Mouse (Mus musculus): ENCODE measurements around the gene Map3k12. TPM values are rescaled to one million over a fixed set of nuclear protein-coding genes. Genes with fewer than 3 reads are reported as not detected.

The Map3k12 gene
- polyA plus RNA-seq, 1 experiment from 2014 or later: 46.0 TPM

DNA sequence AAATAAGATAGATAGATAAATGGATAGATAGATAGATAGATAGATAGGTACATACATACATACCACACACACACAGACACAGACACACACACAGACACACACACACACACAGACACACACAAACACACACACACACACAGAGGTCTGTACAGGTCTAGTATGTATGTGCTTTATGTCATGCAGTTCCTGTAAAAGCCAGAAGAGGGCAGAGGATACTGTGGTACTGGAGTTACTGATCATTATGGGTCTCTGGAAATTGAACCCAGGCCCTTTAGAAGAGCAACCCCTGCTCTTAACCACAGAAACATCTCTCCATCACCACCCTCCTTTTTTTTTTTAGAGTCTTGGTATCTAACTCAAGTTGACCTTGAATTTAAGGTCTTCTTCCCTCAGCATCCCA lies 53.2 kb downstream of the Map3k12 start:
- ATAC-seq (ENCODE audit: low FRiP score): no peak

DNA sequence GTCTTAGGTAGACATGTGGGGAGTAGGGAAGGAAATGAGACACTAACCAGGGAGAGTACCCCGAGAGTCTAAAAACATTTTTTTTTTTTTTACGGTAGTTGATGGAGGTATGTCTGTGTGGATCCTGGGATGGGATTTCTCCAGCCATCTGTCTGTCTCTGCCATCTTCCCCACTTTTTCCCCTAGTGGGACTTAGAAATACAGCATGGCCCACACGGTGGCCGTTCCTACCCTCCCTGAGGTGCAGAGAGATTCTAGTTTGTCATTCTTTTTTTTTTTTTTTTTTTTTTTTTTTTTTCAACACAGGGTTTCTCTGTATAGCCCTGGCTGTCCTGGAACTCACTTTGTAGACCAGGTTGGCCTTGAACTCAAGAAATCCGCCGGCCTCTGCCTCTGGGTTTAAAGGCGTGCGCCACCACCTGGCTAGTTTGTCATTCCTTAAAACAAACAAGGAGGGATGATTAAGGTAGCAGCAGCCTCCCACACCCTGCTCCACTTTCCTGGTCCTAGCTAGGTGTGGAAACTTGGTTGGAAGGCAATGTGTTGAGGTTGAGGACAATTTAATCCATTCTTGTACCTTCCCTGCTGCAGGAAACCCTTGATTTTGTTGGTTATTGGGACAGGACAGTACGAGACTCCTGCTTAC lies 55.3 kb downstream of the Map3k12 start:
- H3K4me1 ChIP-seq: peaks cover 20% of the 10 kb centered on the region
- no peak overlapping the region for H3K4me3 ChIP-seq
- no peak overlapping the region for H3K27ac ChIP-seq
- no peaks in the 10 kb centered on the region for H3K9me3 ChIP-seq (replicated peaks)
- H3K36me3 ChIP-seq: 0 out of 2 replicates have a peak, but pooled peaks cover 7% of the 10 kb centered on the region
- H3K9ac ChIP-seq: no peak overlapping the region
- no peak overlapping the region for H3K4me2 ChIP-seq (replicated peaks)
- H3K27me3 ChIP-seq: no peaks in the 10 kb centered on the region
- 87% methylated on average over 9 of the region's 9 CpGs for WGBS
- no peak for ATAC-seq (ENCODE audit: low FRiP score)

More for the DNA sequence above, 53.2 kb downstream of the Map3k12 start:
- no peak overlapping the region for H3K27ac ChIP-seq
- peaks cover 20% of the 10 kb centered on the region for H3K4me1 ChIP-seq
- no peak overlapping the region for H3K4me2 ChIP-seq (replicated peaks)
- H3K9ac ChIP-seq: no peak overlapping the region
- H3K36me3 ChIP-seq: 0 out of 2 replicates have a peak, but pooled peaks cover 7% of the 10 kb centered on the region
- H3K4me3 ChIP-seq: no peak overlapping the region
- H3K9me3 ChIP-seq (replicated peaks): no peaks in the 10 kb centered on the region
- H3K27me3 ChIP-seq: no peaks in the 10 kb centered on the region

DNA sequence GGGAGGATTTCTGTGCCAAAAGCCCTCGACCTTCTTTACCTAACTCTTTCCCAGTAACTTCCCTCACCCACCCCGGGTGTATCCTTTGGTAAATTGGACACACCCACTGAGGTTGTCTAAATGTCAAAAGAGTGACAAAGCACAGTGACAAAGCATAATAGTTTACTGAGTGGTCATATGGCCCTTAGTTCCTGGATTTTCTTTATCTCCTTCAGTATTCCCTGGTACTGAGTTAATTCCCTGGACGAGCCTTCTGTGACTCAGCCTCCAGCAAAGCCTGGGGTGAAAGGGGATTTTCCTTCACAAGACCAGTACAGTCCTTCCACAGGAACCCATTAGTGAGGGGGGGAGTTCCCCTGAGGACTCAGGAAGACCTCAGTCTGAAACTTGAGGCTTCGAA lies 55.9 kb downstream of the Map3k12 start:
- Histone ChIP-seq H3K27me3 (no peaks in the 10 kb centered on the region), H3K4me2 (replicated peaks) (no peak overlapping the region), H3K4me3 (no peak overlapping the region), H3K9ac (no peak overlapping the region), H3K4me1 (peaks cover 20% of the 10 kb centered on the region), H3K27ac (no peak overlapping the region), H3K36me3 (0 out of 2 replicates have a peak, but pooled peaks cover 7% of the 10 kb centered on the region), H3K9me3 (replicated peaks) (no peaks in the 10 kb centered on the region)
- no peak for ATAC-seq (ENCODE audit: low FRiP score)
- 72% methylated on average over 4 of the region's 4 CpGs for WGBS

DNA sequence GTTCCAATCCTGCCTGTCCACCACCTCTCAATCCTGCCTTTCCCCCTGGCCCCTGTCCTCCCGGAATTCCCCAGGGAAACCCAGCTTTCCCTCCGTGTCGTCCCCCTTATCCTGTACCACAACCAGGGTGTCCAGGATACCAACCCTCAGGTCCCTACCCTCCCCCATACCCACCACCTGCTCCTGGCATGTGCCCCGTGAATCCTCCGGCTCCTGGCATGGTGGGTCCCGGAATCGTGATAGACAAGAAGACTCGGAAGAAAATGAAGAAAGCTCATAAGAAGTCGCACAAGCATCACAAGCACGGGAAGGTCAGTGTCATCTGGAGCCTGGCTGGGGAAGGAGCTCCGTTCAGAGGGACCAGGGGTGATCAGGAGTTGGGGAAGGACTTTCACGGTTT lies 56.5 kb downstream of the Map3k12 start:
- H3K4me3 ChIP-seq: no peak overlapping the region

DNA sequence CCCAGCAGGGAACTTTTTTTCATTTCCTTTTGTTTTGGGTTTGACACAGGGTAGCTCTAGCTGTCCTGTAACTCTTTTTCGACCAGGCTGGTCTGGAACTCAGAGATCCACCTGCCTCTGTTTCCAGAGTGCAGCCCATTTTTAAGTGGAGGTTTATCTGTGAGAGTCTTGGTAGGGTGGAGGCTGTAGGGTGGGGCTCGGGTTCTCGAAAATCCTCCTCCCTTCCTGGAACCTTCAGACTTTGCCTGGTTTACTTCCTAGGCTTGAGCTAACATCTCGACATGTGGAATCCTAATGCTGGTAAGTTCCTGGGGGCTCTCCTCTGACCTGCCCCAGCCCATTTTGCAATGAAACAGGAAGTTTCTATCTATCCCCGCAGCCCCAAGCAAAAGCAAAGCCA lies 57.0 kb downstream of the Map3k12 start:
- no peak for ATAC-seq (ENCODE audit: low FRiP score)
- 57% methylated on average over 5 of the region's 5 CpGs for WGBS
- peak overlapping the region; percentile 65 for H3K4me2 ChIP-seq (replicated peaks)
- H3K27me3 ChIP-seq: no peaks in the 10 kb centered on the region
- no peak overlapping the region for H3K27ac ChIP-seq
- no peak overlapping the region for H3K4me3 ChIP-seq
- H3K4me1 ChIP-seq: peaks cover 20% of the 10 kb centered on the region
- H3K9me3 ChIP-seq (replicated peaks): no peaks in the 10 kb centered on the region
- H3K9ac ChIP-seq: no peak overlapping the region
- H3K36me3 ChIP-seq: 0 out of 2 replicates have a peak, but pooled peaks cover 7% of the 10 kb centered on the region

More for the DNA sequence above, 56.5 kb downstream of the Map3k12 start:
- Histone ChIP-seq H3K36me3 (0 out of 2 replicates have a peak, but pooled peaks cover 7% of the 10 kb centered on the region), H3K27me3 (no peaks in the 10 kb centered on the region), H3K9me3 (replicated peaks) (no peaks in the 10 kb centered on the region), H3K27ac (no peak overlapping the region), H3K9ac (no peak overlapping the region), H3K4me1 (peaks cover 20% of the 10 kb centered on the region), H3K4me2 (replicated peaks) (no peak overlapping the region)
- ATAC-seq (ENCODE audit: low FRiP score): no peak
- 78% methylated on average over 12 of the region's 12 CpGs for WGBS

DNA sequence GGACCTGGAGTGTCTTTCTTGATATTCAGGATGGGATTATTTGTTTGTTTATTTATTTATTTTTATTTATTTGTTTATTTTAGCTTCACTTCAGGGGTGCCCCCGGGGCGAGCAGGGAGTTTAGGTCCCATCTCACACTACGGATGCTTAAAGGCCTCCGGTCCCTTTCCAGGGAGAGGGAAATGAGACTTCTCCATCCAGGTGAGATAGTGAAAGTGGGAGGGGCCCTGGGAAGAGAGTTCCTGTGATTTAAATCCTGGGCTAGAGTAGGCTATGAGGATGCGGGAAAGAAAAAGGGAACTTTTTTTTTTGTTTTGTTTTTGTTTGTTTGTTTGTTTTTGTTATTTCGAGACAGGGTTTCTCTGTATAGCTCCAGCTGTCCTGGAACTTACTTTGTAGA lies 57.5 kb downstream of the Map3k12 start:
- H3K27ac ChIP-seq: no peak overlapping the region
- no peaks in the 10 kb centered on the region for H3K9me3 ChIP-seq (replicated peaks)
- no peaks in the 10 kb centered on the region for H3K27me3 ChIP-seq
- WGBS: 32% methylated on average over 6 of the region's 6 CpGs
- peaks cover 20% of the 10 kb centered on the region for H3K4me1 ChIP-seq
- peak overlapping the region; percentile 44 for H3K4me3 ChIP-seq
- peak overlapping the region; percentile 65 for H3K4me2 ChIP-seq (replicated peaks)
- peak overlapping the region; percentile 61 for H3K9ac ChIP-seq
- H3K36me3 ChIP-seq: 0 out of 2 replicates have a peak, but pooled peaks cover 7% of the 10 kb centered on the region
- peak; percentile 32; the same call in 1 of the 2 replicates for ATAC-seq (ENCODE audit: low FRiP score)

DNA sequence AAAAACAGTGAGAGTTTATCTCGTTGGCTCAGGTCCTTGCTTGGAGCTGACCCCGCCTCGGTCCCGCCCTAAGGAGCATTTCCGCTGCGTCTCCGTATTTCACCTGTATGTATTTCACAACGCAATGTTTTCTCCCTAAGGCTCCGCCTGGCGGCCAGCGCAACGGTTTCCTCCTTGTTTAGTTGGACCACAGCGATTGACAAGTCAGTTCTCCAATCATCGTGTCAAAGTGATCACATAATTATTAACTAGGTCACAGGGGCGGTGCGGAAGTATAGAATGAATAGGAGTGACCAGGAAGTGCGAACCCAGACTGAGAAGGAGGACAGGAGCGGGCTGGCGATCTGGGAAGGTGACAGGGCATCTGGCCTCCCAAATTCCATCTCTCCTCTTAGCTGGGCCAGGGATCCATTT lies 58.0 kb downstream of the Map3k12 start, which contains the start of gene Prr13:
Gene Prr13, plus strand, starts transcription at position 125 of the 414 bp plus-strand sequence.
- Histone ChIP-seq H3K4me1 (peaks cover 20% of the 10 kb centered on the region), H3K27me3 (no peaks in the 10 kb centered on the region), H3K36me3 (0 out of 2 replicates have a peak, but pooled peaks cover 7% of the 10 kb centered on the region), H3K4me3 (peak within 1 kb of the TSS; percentile 44), H3K9me3 (replicated peaks) (no peaks in the 10 kb centered on the region), H3K4me2 (replicated peaks) (peak within 1 kb of the TSS; percentile 65), H3K9ac (peak within 1 kb of the TSS; percentile 61), H3K27ac (peak within 1 kb of the TSS; percentile 5; the same call in 1 of the 2 replicates)
- WGBS: under 1% methylated on average over 19 of the region's 19 CpGs
- ATAC-seq (ENCODE audit: low FRiP score): peak; percentile 80

DNA sequence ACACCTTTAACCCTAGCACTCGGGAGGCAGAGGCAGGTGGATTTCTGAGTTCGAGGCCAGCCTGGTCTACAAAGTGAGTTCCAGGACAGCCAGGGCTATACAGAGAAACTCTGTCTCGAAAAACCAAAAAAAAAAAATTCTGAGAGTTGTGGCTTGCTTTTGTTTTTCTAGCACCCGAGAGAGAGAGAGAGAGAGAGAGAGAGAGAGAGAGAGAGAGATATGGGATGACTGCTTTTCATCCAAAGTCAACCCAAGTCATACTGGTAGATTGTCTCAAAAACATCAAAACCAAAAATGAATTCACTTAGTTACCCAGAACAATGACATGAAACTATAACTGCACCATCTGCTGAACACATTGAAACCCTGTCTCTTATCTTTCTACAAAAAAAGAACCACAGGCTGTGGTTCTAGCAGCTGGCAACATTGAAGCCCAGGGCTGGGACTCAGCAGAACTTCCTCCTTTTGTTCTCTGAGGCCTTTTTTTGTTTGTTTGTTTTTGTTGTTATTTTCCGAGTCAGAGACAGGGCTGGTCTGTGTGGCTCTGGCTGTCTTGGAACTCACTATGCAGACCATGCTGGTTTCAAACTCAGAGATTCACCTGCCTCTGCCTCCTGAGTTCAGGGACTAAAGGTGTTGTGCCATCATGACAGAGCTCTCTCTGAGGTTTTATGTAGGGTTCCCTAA lies 58.7 kb downstream of the Map3k12 start:
- 73% methylated on average over 5 of the region's 5 CpGs for WGBS
- Histone ChIP-seq H3K4me1 (peaks cover 20% of the 10 kb centered on the region), H3K4me3 (peak overlapping the region; percentile 44), H3K4me2 (replicated peaks) (peak overlapping the region; percentile 65), H3K9me3 (replicated peaks) (no peaks in the 10 kb centered on the region), H3K9ac (0 out of 2 replicates have a peak overlapping the region, but pooled peaks have one; percentile 61), H3K27me3 (no peaks in the 10 kb centered on the region), H3K27ac (peak overlapping the region; percentile 5; the same call in 1 of the 2 replicates), H3K36me3 (0 out of 2 replicates have a peak, but pooled peaks cover 4% of the 10 kb centered on the region)
- no peak for ATAC-seq (ENCODE audit: low FRiP score)

DNA sequence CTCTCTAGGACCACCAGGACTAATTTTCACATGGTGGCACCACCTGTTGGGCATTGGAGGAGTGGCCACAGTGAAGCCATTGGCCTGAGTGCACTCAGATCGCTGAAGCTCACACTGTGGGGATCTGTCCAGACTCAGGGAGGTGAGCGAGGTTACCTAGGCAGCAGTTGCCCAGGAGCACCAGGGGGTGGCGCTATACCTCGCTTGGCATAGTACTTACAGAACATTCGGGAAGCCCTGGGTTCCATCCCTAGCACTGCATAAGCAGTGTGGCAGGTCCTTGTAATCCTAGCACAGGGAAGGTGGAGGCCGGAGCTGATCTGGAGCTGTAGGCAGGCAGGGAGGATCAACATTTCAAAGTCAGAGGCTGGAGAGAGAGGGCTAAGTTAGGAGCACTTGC lies 60.9 kb downstream of the Map3k12 start:
- no peak for ATAC-seq (ENCODE audit: low FRiP score)
- H3K4me2 ChIP-seq (replicated peaks): no peak overlapping the region
- no peak overlapping the region for H3K9ac ChIP-seq
- H3K9me3 ChIP-seq (replicated peaks): no peaks in the 10 kb centered on the region
- H3K27ac ChIP-seq: no peak overlapping the region
- no peaks in the 10 kb centered on the region for H3K36me3 ChIP-seq
- peaks cover 18% of the 10 kb centered on the region for H3K4me1 ChIP-seq
- no peaks in the 10 kb centered on the region for H3K27me3 ChIP-seq
- no peak overlapping the region for H3K4me3 ChIP-seq
- whole genome bisulfite sequencing: 37% methylated on average over 6 of the region's 6 CpGs

DNA sequence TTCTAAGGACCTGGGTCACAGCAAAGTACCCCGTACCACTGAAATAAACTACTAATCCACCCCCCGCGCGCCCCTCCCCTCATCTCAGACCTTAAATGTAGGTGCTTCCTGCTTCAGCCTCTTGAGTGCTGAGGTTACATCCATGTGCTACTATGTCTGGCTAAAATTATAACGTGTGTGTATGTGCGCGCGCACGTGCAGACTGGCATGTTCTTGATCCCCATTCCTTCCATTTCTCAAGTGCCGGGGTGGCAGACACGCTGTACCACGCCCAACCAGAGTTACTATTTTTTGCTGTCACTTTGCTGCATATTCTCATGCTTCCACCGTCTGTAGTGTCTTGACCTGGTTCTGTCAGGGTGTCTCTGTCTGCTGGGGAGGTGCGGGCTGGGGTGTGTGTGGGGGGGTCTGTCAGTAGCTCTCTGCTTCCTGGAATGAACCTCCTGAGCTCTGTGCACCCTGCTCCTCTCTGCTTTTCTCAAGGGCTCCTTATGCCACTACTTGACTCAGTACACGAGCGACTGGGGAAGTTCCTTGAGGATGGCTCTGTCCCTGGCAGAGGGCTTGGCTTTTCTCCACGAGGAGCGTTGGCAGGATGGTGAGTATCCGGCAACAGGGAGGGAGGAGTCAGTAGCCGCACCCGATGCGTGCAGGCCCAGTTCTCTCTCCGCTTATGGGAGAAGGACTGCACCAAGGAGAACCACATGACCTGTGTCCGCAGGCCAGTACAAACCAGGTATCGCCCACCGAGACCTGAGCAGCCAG lies 65.0 kb downstream of the Map3k12 start:
- 87% methylated on average over 26 of the region's 26 CpGs for WGBS
- H3K4me3 ChIP-seq: no peak overlapping the region

DNA sequence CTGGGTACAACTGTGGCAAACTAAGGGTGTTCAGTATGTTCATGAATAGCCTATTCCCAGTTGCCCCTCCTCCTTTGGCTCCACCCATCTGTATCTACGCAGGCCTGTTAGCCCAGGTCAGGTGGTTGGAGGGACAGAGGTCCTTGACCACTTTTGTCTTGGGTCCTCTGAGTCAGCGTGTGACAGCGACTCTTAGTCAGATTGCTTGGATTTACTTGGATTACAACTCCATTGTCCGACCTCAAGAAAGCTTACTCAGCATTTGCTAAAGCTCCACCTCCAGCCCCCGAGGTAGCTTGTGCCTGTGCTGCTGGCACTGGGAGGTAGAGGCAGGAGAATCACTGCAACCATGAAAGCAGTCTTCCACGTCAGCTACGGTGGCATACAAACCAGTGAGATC lies 65.9 kb downstream of the Map3k12 start:
- 39% methylated on average over 7 of the region's 7 CpGs for WGBS
- Histone ChIP-seq H3K27ac (no peak overlapping the region), H3K36me3 (no peaks in the 10 kb centered on the region), H3K27me3 (no peaks in the 10 kb centered on the region), H3K4me1 (no peaks in the 10 kb centered on the region), H3K9me3 (replicated peaks) (no peaks in the 10 kb centered on the region), H3K4me2 (replicated peaks) (no peak overlapping the region), H3K4me3 (no peak overlapping the region), H3K9ac (no peak overlapping the region)
- no peak for ATAC-seq (ENCODE audit: low FRiP score)

More for the DNA sequence above, 65.0 kb downstream of the Map3k12 start:
- H3K4me2 ChIP-seq (replicated peaks): no peak overlapping the region
- no peaks in the 10 kb centered on the region for H3K27me3 ChIP-seq
- no peaks in the 10 kb centered on the region for H3K4me1 ChIP-seq
- no peak overlapping the region for H3K27ac ChIP-seq
- no peak for ATAC-seq (ENCODE audit: low FRiP score)
- H3K9ac ChIP-seq: no peak overlapping the region
- no peaks in the 10 kb centered on the region for H3K9me3 ChIP-seq (replicated peaks)
- H3K36me3 ChIP-seq: no peaks in the 10 kb centered on the region

DNA sequence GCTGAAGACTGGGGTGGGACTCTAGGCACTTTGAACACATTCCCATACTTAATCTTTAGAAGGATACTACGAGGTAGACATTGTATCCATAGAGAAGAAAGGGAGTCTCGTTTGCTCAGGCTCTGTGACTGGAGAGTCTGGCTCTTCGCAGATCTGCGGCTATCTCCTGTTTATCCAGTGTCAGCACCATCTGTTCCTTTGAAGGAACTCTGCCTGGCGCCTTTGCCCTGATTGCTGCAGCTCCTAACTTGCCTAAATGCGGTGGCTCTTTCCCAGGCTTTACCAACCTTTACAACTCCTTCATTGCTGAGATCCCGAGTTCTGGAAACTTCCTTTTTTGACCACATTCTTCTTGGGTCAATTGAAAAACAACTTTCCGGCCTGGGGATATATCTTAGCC lies 67.5 kb downstream of the Map3k12 start:
- Histone ChIP-seq H3K4me3 (no peak overlapping the region), H3K4me2 (replicated peaks) (no peak overlapping the region), H3K9ac (no peak overlapping the region), H3K4me1 (no peaks in the 10 kb centered on the region), H3K36me3 (no peaks in the 10 kb centered on the region), H3K27me3 (no peaks in the 10 kb centered on the region), H3K27ac (no peak overlapping the region), H3K9me3 (replicated peaks) (no peaks in the 10 kb centered on the region)
- no peak for ATAC-seq (ENCODE audit: low FRiP score)
- WGBS: 69% methylated on average over 8 of the region's 8 CpGs
